Mouse (Mus musculus) MEL (cell line): ENCODE data around the gene Exoc3l2. TPM values are rescaled to one million over a fixed set of nuclear protein-coding genes. Genes with fewer than 3 reads are reported as not detected.

Source experiments
- DNase-seq: peaks from one replicate; pipeline ENCODE4 v3.0.0; 2011; ENCODE audit warnings: low read depth, low spot score
- H3K27ac ChIP-seq: 2 replicates; pipeline ENCODE4 v1.5.1; 2012; ENCODE audit warnings: low read depth, mild to moderate bottlenecking, control low read depth, low read length, moderate library complexity; ENCODE audit not compliant: control insufficient read depth
- H3K27me3 ChIP-seq, 2 experiments: fragments of 150-350 bp in 1 of 2; sonication (generic) in 1 of 2; 2 replicates each; pipeline ENCODE4 v1.6.1; 2012; ENCODE audit warnings: low read length in 2 of 2, mild to moderate bottlenecking in 2 of 2, improper control_type of control experiment in 1 of 2, moderate library complexity in 1 of 2; ENCODE audit not compliant: insufficient read depth in 2 of 2, control insufficient read depth in 1 of 2
- H3K36me3 ChIP-seq, 2 experiments: 2 replicates each; pipeline ENCODE4 v1.6.1; 2012 to 2014; ENCODE audit warnings: low read length in 2 of 2, improper control_type of control experiment in 1 of 2, inconsistent platforms in 1 of 2, mild to moderate bottlenecking in 1 of 2; ENCODE audit not compliant: insufficient read depth in 2 of 2, control insufficient read depth in 1 of 2
- H3K4me1 ChIP-seq, 2 experiments: fragments of 150-350 bp in 1 of 2; sonication (generic) in 1 of 2; 2 replicates each; pipeline ENCODE4 v1.6.1; 2012; ENCODE audit warnings: low read length in 2 of 2, improper control_type of control experiment in 1 of 2, mild to moderate bottlenecking in 1 of 2; ENCODE audit not compliant: insufficient read depth in 2 of 2, control insufficient read depth in 1 of 2
- H3K4me3 ChIP-seq, 2 experiments: fragments of 150-350 bp in 1 of 2; sonication (generic) in 1 of 2; 2 replicates each; pipeline ENCODE4 v1.5.1; 2012; ENCODE audit warnings: low read depth in 2 of 2, low read length in 2 of 2, mild to moderate bottlenecking in 2 of 2, moderate library complexity in 2 of 2, control low read depth in 1 of 2, improper control_type of control experiment in 1 of 2; ENCODE audit not compliant: control insufficient read depth in 1 of 2, insufficient read depth in 1 of 2
- H3K79me2 ChIP-seq: 2 replicates; pipeline ENCODE4 v1.6.1; 2012; ENCODE audit warnings: mild to moderate bottlenecking, low read length, moderate library complexity; ENCODE audit not compliant: control insufficient read depth, poor library complexity, insufficient read depth
- H3K9ac ChIP-seq: 2 replicates; pipeline ENCODE4 v1.6.1; 2012; ENCODE audit warnings: low read depth, mild to moderate bottlenecking, control low read depth, low read length, moderate library complexity; ENCODE audit not compliant: control insufficient read depth, poor library complexity, severe bottlenecking
- H3K9me3 ChIP-seq: fragments of 150-350 bp; sonication (generic); replicated peaks from 2 replicates; pipeline ENCODE4 v1.6.1; 2012; ENCODE audit warnings: mild to moderate bottlenecking, low read length, improper control_type of control experiment, moderate library complexity; ENCODE audit not compliant: insufficient read depth
- BHLHE40 ChIP-seq: IDR thresholded peaks from 2 replicates; pipeline ENCODE4 v1.6.1; 2012; ENCODE audit warnings: low read depth, mild to moderate bottlenecking, inconsistent platforms, low read length, improper control_type of control experiment, borderline replicate concordance
- CHD1 ChIP-seq: IDR thresholded peaks from 2 replicates; pipeline ENCODE4 v1.6.1; 2012; ENCODE audit warnings: low read depth, mild to moderate bottlenecking, inconsistent platforms, low read length, improper control_type of control experiment
- CHD2 ChIP-seq: IDR thresholded peaks from 2 replicates; pipeline ENCODE4 v1.6.1; 2011; ENCODE audit warnings: low read length, improper control_type of control experiment
- E2F4 ChIP-seq: IDR thresholded peaks from 2 replicates; pipeline ENCODE4 v1.6.1; 2011; ENCODE audit warnings: low read depth, low read length, improper control_type of control experiment, borderline replicate concordance
- ELF1 ChIP-seq: IDR thresholded peaks from 2 replicates; pipeline ENCODE4 v1.6.1; 2014; ENCODE audit warnings: low read depth, mild to moderate bottlenecking, inconsistent platforms, low read length, improper control_type of control experiment, moderate library complexity
- ETS1 ChIP-seq: IDR thresholded peaks from 2 replicates; pipeline ENCODE4 v1.6.1; 2012; ENCODE audit warnings: low read depth, mild to moderate bottlenecking, inconsistent platforms, low read length, improper control_type of control experiment, moderate library complexity
- HCFC1 ChIP-seq: IDR thresholded peaks from 2 replicates; pipeline ENCODE4 v1.6.1; 2012; ENCODE audit warnings: low read depth, mild to moderate bottlenecking, inconsistent platforms, low read length, improper control_type of control experiment, moderate library complexity
- KAT2A ChIP-seq: conservative IDR thresholded peaks from 2 replicates; pipeline ENCODE4 v1.6.1; 2012; ENCODE audit warnings: low read depth, low read length, improper control_type of control experiment, inconsistent platforms
- MAFK ChIP-seq: IDR thresholded peaks from 2 replicates; pipeline ENCODE4 v1.6.1; 2011; ENCODE audit warnings: low read depth, mild to moderate bottlenecking, low read length, improper control_type of control experiment, borderline replicate concordance
- MAX ChIP-seq: IDR thresholded peaks from 2 replicates; pipeline ENCODE4 v1.6.1; 2011; ENCODE audit warnings: low read length, improper control_type of control experiment
- MAZ ChIP-seq: IDR thresholded peaks from 2 replicates; pipeline ENCODE4 v1.6.1; 2012; ENCODE audit warnings: low read depth, mild to moderate bottlenecking, inconsistent platforms, low read length, improper control_type of control experiment
- MYC ChIP-seq: IDR thresholded peaks from 2 replicates; pipeline ENCODE4 v1.6.1; 2011; ENCODE audit warnings: low read depth, mild to moderate bottlenecking, low read length, improper control_type of control experiment, moderate library complexity
- POLR2A ChIP-seq, 2 experiments: IDR thresholded peaks; 2 replicates each; pipeline ENCODE4 v1.6.1; 2011 to 2012; ENCODE audit warnings: low read length in 2 of 2, mild to moderate bottlenecking in 2 of 2, control low read depth in 1 of 2, improper control_type of control experiment in 1 of 2, low read depth in 1 of 2, moderate library complexity in 1 of 2; ENCODE audit not compliant: control insufficient read depth in 1 of 2, insufficient read depth in 1 of 2, poor library complexity in 1 of 2
- POLR2AphosphoS5 ChIP-seq: IDR thresholded peaks from 2 replicates; pipeline ENCODE4 v1.6.1; 2012; ENCODE audit warnings: low read depth, borderline replicate concordance, mild to moderate bottlenecking, inconsistent platforms, low read length, moderate library complexity, mixed read lengths
- RAD21 ChIP-seq: IDR thresholded peaks from 2 replicates; pipeline ENCODE4 v1.6.1; 2011; ENCODE audit warnings: mild to moderate bottlenecking, low read depth, low read length, improper control_type of control experiment
- SIN3A ChIP-seq: IDR thresholded peaks from 2 replicates; pipeline ENCODE4 v1.6.1; 2012; ENCODE audit warnings: low read length, improper control_type of control experiment, inconsistent platforms
- SMC3 ChIP-seq: IDR thresholded peaks from 2 replicates; pipeline ENCODE4 v1.6.1; 2011; ENCODE audit warnings: low read depth, low read length, improper control_type of control experiment
- TAL1 ChIP-seq: IDR thresholded peaks from 2 replicates; pipeline ENCODE4 v1.6.1; 2012; ENCODE audit warnings: mild to moderate bottlenecking, inconsistent platforms, low read length, moderate library complexity, mixed read lengths
- TCF12 ChIP-seq: IDR thresholded peaks from 2 replicates; pipeline ENCODE4 v1.6.1; 2014; ENCODE audit warnings: low read depth, mild to moderate bottlenecking, inconsistent platforms, low read length, improper control_type of control experiment, moderate library complexity
- UBTF ChIP-seq: IDR thresholded peaks from 2 replicates; pipeline ENCODE4 v1.6.1; 2012; ENCODE audit warnings: low read depth, mild to moderate bottlenecking, inconsistent platforms, low read length, improper control_type of control experiment, moderate library complexity, borderline replicate concordance; ENCODE audit not compliant: insufficient read depth
- USF2 ChIP-seq, 2 experiments: IDR thresholded peaks; 2 replicates each; pipeline ENCODE4 v1.6.1; 2011 to 2012; ENCODE audit warnings: improper control_type of control experiment in 2 of 2, low read length in 2 of 2, borderline replicate concordance in 1 of 2, inconsistent platforms in 1 of 2, low read depth in 1 of 2, mild to moderate bottlenecking in 1 of 2; ENCODE audit not compliant: insufficient read depth in 1 of 2
- polyA plus RNA-seq, 2 experiments: library from polyadenylated mRNA; stranded (reverse) in 1 of 2; unstranded in 1 of 2; fragments of >175 nt in 1 of 2; fragments of >200 nt in 1 of 2; gene quantifications; 2 replicates each; pipeline versions ENCODE4 v1.2.1 to v1.2.4; 2012; ENCODE audit warnings: low replicate concordance in 2 of 2, low read depth in 1 of 2; ENCODE audit not compliant: insufficient read length in 2 of 2, insufficient read depth in 1 of 2, missing spikeins in 1 of 2
- total RNA-seq: library from RNA; depleted of rRNA; stranded (reverse); fragments of 300-350 nt; gene quantifications from 2 replicates; pipeline ENCODE4 v1.2.3, GENCODE M21; 2012

Exoc3l2 gene
- total and polyA plus RNA-seq, 3 experiments: 0.08 TPM; not detected in 1

- Histone ChIP-seq H3K27me3 (no peaks in the 10 kb centered on the region), H3K36me3 (no peaks in the 10 kb centered on the region)
Measured at GRCm38 (mm10) chr7:19496214-19496555, 33.1 kb downstream of the Exoc3l2 start.

GRCm38 (mm10) chr7:19498326-19498725, 35.2 kb downstream of the Exoc3l2 start:
- H3K9me3 ChIP-seq: no peaks in the 10 kb centered on the region
- H3K79me2 ChIP-seq: no peaks in the 10 kb centered on the region
- H3K9ac ChIP-seq: no peak overlapping the region
- TF ChIP-seq CHD1 (no peak), MAZ (no peak), ETS1 (no peak), MAFK (no peak), KAT2A (no peak), POLR2A (IDR thresholded peaks at IDR 0.05; ENCODE audit: control insufficient read depth in 1 of 2, insufficient read depth in 1 of 2, low read depth in 1 of 2, low read length in 2 of 2, poor library complexity in 1 of 2) (no peak), SMC3 (no peak), MAX (no peak), HCFC1 (no peak), TCF12 (no peak), USF2 (IDR thresholded peaks at IDR 0.05; ENCODE audit: borderline replicate concordance in 1 of 2, insufficient read depth in 1 of 2, low read depth in 1 of 2, low read length in 2 of 2) (no peak), UBTF (no peak), POLR2AphosphoS5 (no peak), E2F4 (no peak), BHLHE40 (no peak), MYC (no peak)
- no peak overlapping the region for H3K27ac ChIP-seq
- no peaks in the 10 kb centered on the region for H3K36me3 ChIP-seq
- DNase-seq: no peak
- H3K4me1 ChIP-seq: peaks cover 0 to 13% of the 10 kb centered on the region in 2 experiments; a peak in 3 of 4 replicates
- H3K27me3 ChIP-seq: no peaks in the 10 kb centered on the region
- H3K4me3 ChIP-seq: no peak overlapping the region

More at GRCm38 (mm10) chr7:19496214-19496555, 33.1 kb downstream of the Exoc3l2 start:
- H3K4me1 ChIP-seq: peaks cover 0 to 13% of the 10 kb centered on the region in 2 experiments; a peak in 3 of 4 replicates
- no peaks in the 10 kb centered on the region for H3K9me3 ChIP-seq
- no peak overlapping the region for H3K27ac ChIP-seq
- H3K79me2 ChIP-seq: no peaks in the 10 kb centered on the region
- TF ChIP-seq CHD2: no peak
- no peak for TF ChIP-seq MAX
- TF ChIP-seq TAL1: no peak
- TF ChIP-seq RAD21: no peak
- TF ChIP-seq ELF1: no peak
- TF ChIP-seq SIN3A: no peak
- TF ChIP-seq POLR2A (IDR thresholded peaks at IDR 0.05; ENCODE audit: control insufficient read depth in 1 of 2, insufficient read depth in 1 of 2, low read depth in 1 of 2, low read length in 2 of 2, poor library complexity in 1 of 2): no peak
- no peak overlapping the region for H3K9ac ChIP-seq
- DNase-seq: no peak
- no peak overlapping the region for H3K4me3 ChIP-seq
